Mouse (Mus musculus) c-Kit-positive CD71-positive TER-119-negative erythroid progenitor cells, embryonic 14.5 days (primary cell): ENCODE data around the gene Dhx15.
A peak's percentile ranks its signal among the peaks of the same experiment; 100 is the strongest.
"Not testable (repeated sequence)": the region's sequence is repeated elsewhere in the genome, so short reads cannot be mapped to it uniquely, and the experiment has no call there.

ENCODE experiments used
- DNase-seq: peaks from one replicate; pipeline ENCODE4 v3.0.0-alpha.2; 2013; ENCODE audit warnings: low read depth

Dhx15 gene

GRCm38 (mm10) chr5:52190371-52191179, at the start of gene Dhx15:
Dhx15 (minus strand) TSS chr5:52190514.
- peak; percentile 85 for DNase-seq

- DNase-seq, result no peak
These were observed 48.6 kb upstream of the Dhx15 start for GRCm38 (mm10) chr5:52238877-52239276.

GRCm38 (mm10) chr5:52237956-52238735, 47.8 kb upstream of the Dhx15 start:
- DNase-seq, result no peak

GRCm38 (mm10) chr5:52236585-52236984, 46.3 kb upstream of the Dhx15 start:
- DNase-seq, result not testable (repeated sequence)

GRCm38 (mm10) chr5:52234570-52234969, 44.3 kb upstream of the Dhx15 start:
- no peak for DNase-seq

DNA sequence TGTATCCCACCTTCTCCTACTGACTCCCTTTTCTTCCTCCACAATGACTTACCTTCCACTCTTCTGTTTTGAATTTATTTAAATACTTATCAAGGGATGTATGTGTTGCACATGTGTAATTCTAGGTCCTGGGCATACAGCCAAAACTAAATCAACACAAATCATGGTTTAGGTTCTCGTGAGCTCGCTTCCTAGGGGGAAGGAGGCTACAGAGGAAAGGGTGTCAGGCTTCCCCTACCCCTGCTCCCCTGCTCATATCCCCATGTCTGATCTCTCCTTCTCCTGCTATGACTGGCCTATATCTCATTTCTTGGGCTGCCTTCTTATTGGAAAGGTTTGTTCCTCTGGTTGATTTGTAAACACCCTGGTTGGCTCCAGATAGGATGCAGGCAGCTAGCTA, 43.6 kb upstream of the Dhx15 start:
- DNase-seq, result no peak

DNA sequence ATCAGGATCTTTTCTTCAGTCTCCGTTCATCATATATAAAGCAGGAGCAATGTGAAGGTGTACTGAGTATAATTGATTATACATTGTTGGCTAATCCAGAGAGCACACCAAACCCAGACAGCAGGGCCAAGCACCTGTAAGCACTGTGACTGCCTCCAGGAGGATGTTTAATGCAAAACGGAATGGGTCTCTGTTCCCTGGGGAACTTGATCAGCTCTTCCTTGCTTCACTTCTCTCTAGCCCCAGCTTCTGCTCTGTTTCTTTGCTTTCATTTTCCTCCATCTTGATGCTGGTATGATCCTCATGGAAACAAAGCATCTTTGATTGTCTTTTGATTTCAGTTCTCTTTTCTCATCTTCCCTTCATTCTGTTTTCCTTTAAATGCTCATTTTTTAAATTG, 42.3 kb upstream of the Dhx15 start:
- no peak for DNase-seq

DNA sequence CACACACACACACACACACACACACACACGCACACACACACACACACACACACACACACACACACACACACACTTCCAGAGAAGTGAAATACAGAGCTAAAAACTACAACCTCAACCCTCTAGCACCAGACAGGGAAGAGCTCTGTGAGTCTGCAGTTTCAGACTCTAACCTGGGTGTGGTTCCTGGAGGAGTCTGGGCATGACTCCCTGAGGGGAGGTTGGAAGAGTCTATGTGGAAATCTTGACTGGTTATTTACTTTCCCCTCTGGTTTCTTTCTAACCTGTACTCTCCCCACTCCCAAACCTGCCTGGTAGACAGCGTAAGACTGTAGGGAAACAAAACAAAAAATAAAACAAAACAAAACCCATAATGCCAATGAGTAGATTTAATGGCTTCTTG, 41.9 kb upstream of the Dhx15 start:
- no peak for DNase-seq

GRCm38 (mm10) chr5:52230466-52230865, 40.2 kb upstream of the Dhx15 start:
- no peak for DNase-seq

- no peak for DNase-seq
These were observed 36.4 kb upstream of the Dhx15 start for GRCm38 (mm10) chr5:52226677-52227076.

- DNase-seq, result no peak
These were observed 31.3 kb upstream of the Dhx15 start for GRCm38 (mm10) chr5:52221596-52221995.

- DNase-seq, result no peak
These were observed 29.9 kb upstream of the Dhx15 start for GRCm38 (mm10) chr5:52220013-52220804.

- DNase-seq, result no peak
These were observed 27.9 kb upstream of the Dhx15 start for GRCm38 (mm10) chr5:52218238-52218637.

DNA sequence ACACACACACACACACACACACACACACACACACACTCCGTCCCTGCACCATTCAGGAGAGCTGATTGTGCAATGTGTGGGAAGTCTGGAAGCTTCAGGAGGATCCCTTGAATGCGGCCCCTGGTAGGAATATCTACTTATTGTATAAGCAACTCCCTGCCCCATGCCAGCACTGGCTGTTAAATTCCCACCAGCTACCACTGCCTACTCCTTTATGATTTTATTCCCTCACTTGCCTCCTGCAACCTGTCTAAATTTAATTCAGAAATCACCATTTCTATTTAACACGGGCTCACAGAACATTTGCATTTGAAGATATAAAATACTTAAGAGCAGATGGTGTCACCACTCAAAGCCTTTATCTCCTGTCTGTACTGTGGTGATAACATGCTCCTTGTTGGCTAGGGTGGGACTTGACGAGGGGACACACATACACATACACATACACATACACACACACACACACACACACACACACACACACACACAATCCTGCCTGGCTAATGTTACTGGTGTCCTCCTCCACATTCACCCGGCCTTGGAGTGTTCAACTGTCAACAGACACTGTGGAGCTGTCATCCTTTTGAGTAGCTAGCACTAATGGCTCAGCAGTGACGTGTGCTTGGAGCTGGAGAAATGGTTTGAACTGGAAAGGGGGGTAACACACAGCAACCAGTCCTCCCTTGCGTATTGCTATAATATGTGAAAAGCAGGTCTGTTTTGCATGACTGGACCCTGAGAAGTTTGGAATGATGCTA, 23.0 kb upstream of the Dhx15 start:
- DNase-seq, result no peak

GRCm38 (mm10) chr5:52191180-52191468, 810 bp upstream of the Dhx15 start:
- no peak for DNase-seq

DNA sequence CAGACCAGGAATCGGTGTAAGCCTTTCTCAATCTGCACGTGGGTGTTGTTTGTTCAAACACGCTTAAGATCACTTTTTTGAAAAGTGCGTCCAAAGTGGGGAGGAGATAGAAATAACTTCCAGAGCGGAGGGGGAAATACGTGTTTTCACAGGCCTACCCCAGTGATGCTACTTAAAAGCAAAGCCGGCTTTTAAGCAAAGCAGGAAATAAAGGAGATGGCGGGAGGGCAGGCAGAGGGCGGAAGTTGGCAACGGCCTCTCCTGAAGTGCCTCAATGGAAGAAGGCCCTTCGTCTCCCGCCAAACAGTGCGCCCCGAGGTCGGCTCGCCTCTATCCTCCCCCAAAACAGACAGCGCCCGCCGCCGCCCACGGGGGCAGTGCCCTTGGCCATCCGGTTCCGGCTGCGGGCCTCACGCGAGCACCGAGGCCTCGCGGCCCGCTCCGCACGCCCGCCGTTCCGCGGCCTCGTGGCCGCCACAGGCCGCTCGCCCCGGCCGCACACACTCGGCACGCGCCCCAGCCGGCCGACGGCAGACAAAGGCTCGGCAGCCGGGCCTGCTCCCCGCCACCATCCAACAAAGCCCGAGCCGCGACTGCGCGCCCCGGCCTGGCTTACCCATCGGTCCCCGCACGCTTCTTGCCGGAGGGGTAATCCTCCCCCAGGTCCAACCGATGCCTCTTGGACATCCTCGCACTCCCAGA, 499 bp downstream of the Dhx15 start:
- DNase-seq, result no peak

DNA sequence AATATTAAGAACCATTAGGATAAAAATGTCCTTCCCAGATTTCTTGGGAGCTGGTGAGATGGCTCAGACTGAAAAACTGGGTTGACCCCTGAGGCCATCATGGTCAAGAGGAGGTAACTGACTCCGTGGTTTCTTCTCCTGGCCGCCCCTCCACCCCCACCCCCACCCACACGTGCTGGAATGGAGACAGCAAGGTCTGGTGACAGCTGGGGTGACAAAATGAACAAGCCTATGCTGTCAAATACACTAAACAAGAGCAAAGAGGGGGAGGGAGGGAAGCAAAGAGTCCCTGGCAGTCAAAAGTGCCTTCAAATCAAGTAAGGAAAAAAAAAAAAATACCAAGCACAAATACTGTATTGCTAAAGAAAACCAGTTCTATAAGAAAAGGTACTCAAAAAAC, 2.1 kb downstream of the Dhx15 start:
- no peak for DNase-seq

GRCm38 (mm10) chr5:52177326-52177725, 13.0 kb downstream of the Dhx15 start:
- no peak for DNase-seq

DNA sequence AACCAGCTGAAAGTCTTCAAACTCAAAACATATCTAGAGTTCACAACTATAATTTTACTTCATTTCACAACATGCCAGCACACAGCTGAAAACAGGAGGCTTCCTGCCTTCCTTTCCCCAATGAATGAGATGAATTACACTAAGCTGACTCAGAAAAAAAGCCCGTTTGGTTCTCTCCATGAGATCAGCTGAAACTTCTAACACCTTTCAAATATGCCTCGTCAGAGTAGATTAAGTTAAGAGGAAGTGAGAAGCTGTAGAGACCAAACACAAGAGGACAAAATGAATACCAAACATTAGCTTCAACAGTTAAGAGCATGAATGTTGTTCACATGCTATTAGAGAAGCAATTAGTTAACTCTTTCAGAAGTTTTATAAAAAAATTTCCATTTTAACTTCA, 21.8 kb downstream of the Dhx15 start:
- DNase-seq, result no peak

GRCm38 (mm10) chr5:52149138-52149537, 41.2 kb downstream of the Dhx15 start:
- DNase-seq, result no peak

- no peak for DNase-seq
These were observed 43.2 kb downstream of the Dhx15 start for GRCm38 (mm10) chr5:52147141-52147540.
